Comparison of ENCODE assay signal across 9 mouse cellular contexts in genomic region chr11:99243820-99244374, GRCm38 (mm10). TPM values are rescaled to one million over a fixed set of nuclear protein-coding genes. Genes with fewer than 3 reads are reported as not detected.
DNase-seq lines count a peak whose midpoint lies in the region; ATAC-seq and TF ChIP-seq lines count a peak whose summit lies in the region.
"Had no signal": no experiment of that assay in that cellular context is flagged by ENCODE, and none has a peak within 500 bp of the region (broad histone marks: within the 10 kb centered on the region; RNA-seq: fewer than 3 reads in every experiment).

Gene Krt222 (minus strand): TSS chr11:99244085.

- H3K9ac ChIP-seq in lung, embryonic 15.5 days, result no peak within 1 kb of the TSS
- peak within 1 kb of the TSS; percentile 46 for H3K9ac ChIP-seq in heart, embryonic 15.5 days
- H3K9ac ChIP-seq in liver, embryonic 14.5 days (replicated peaks), result no peak within 1 kb of the TSS

- H3K4me3 ChIP-seq in lung, embryonic 15.5 days, result peak within 1 kb of the TSS; percentile 15; the same call in 1 of the 2 replicates
- H3K4me3 ChIP-seq in embryonic facial prominence, embryonic 10.5 days, result peak within 1 kb of the TSS; percentile 49
- H3K4me3 ChIP-seq in heart, embryonic 15.5 days, result peak within 1 kb of the TSS; percentile 52
- peak within 1 kb of the TSS; percentile 0 to 12; a peak in 1 of 4 replicates for H3K4me3 ChIP-seq in liver, embryonic 14.5 days (ENCODE audit: insufficient read depth in 1 of 2, low read depth in 2 of 2, low read length in 2 of 2)

- no peak for ATAC-seq in lung, embryonic 15.5 days (ENCODE audit: borderline replicate concordance, extremely low read depth, low FRiP score, low TSS enrichment)
- ATAC-seq in heart, embryonic 15.5 days (replicated peaks; ENCODE audit: insufficient number of reproducible peaks, insufficient read depth, low FRiP score, low read depth), result no peak
- no peak for ATAC-seq in liver, embryonic 14.5 days (ENCODE audit: insufficient read depth)
- ATAC-seq: Patski had no signal

- no peak within 1 kb of the TSS for H3K27ac ChIP-seq in lung, embryonic 15.5 days
- peak within 1 kb of the TSS; percentile 30; the same call in 1 of the 2 replicates for H3K27ac ChIP-seq in embryonic facial prominence, embryonic 10.5 days (replicated peaks)
- peak within 1 kb of the TSS; percentile 61 for H3K27ac ChIP-seq in heart, embryonic 15.5 days
- H3K27ac ChIP-seq in liver, embryonic 14.5 days, result no peak within 1 kb of the TSS

- no peak for TF ChIP-seq EP300 in liver, embryonic 14.5 days (IDR thresholded peaks at IDR 0.05; ENCODE audit: low read depth)

- H3K27me3 ChIP-seq in lung, embryonic 15.5 days, result no peaks in the 10 kb centered on the region
- no peaks in the 10 kb centered on the region for H3K27me3 ChIP-seq in embryonic facial prominence, embryonic 10.5 days (replicated peaks; ENCODE audit: low read depth, poor library complexity, severe bottlenecking)
- H3K27me3 ChIP-seq in heart, embryonic 15.5 days, result no peaks in the 10 kb centered on the region
- no peaks in the 10 kb centered on the region for H3K27me3 ChIP-seq in liver, embryonic 14.5 days (ENCODE audit: control insufficient read depth, insufficient read depth, low read length)

- no peaks in the 10 kb centered on the region for H3K9me3 ChIP-seq in lung, embryonic 15.5 days
- no peaks in the 10 kb centered on the region for H3K9me3 ChIP-seq in embryonic facial prominence, embryonic 10.5 days
- H3K9me3 ChIP-seq in heart, embryonic 15.5 days (replicated peaks), result no peaks in the 10 kb centered on the region
- H3K9me3 ChIP-seq in liver, embryonic 14.5 days (ENCODE audit: control insufficient read depth, low read length), result no peaks in the 10 kb centered on the region

- WGBS in lung, embryonic 15.5 days, result 4% methylated on average over 17 of the region's 17 CpGs
- WGBS in embryonic facial prominence, embryonic 10.5 days, result 7% methylated on average over 17 of the region's 17 CpGs
- WGBS in heart, embryonic 15.5 days, result 5% methylated on average over 17 of the region's 17 CpGs
- 7% methylated on average over 17 of the region's 17 CpGs for WGBS in liver, embryonic 14.5 days (ENCODE audit: insufficient replicate concordance)

- no peaks in the 10 kb centered on the region for H3K36me3 ChIP-seq in lung, embryonic 15.5 days
- H3K36me3 ChIP-seq in embryonic facial prominence, embryonic 10.5 days (replicated peaks), result no peaks in the 10 kb centered on the region
- H3K36me3 ChIP-seq in heart, embryonic 15.5 days, result no peaks in the 10 kb centered on the region
- no peaks in the 10 kb centered on the region for H3K36me3 ChIP-seq in liver, embryonic 14.5 days (replicated peaks; ENCODE audit: control insufficient read depth, insufficient read depth, low read depth)

- peak within 1 kb of the TSS; percentile 43 for H3K4me2 ChIP-seq in lung, embryonic 15.5 days
- H3K4me2 ChIP-seq in heart, embryonic 15.5 days, result peak within 1 kb of the TSS; percentile 76
- H3K4me2 ChIP-seq in liver, embryonic 14.5 days (ENCODE audit: low read depth), result peak within 1 kb of the TSS; percentile 30

- H3K4me1 ChIP-seq in lung, embryonic 15.5 days, result peaks cover 6% of the 10 kb centered on the region; the same call in 1 of the 2 replicates
- H3K4me1 ChIP-seq in embryonic facial prominence, embryonic 10.5 days, result peaks cover 8% of the 10 kb centered on the region
- peaks cover 10% of the 10 kb centered on the region for H3K4me1 ChIP-seq in heart, embryonic 15.5 days (replicated peaks)
- no peaks in the 10 kb centered on the region for H3K4me1 ChIP-seq in liver, embryonic 14.5 days (replicated peaks; ENCODE audit: control insufficient read depth in 2 of 2, insufficient read depth in 2 of 2, low read length in 1 of 2)

- no peak for DNase-seq in lung, adult 18-20 months
- DNase-seq in embryonic facial prominence, embryonic 10.5 days (ENCODE audit: low spot score), result peak; percentile 30
- DNase-seq in kidney, postnatal 25 days, result peak; percentile 5 to 44
- DNase-seq in liver, embryonic 14.5 days (ENCODE audit: low read depth in 3 of 3, low spot score in 3 of 3), result no peak
- peak; percentile 19 for DNase-seq in right cerebral cortex, postnatal 4 days
- DNase-seq in adrenal gland, adult 8-10 months, result no peak

- no peak for TF ChIP-seq CTCF in liver, embryonic 14.5 days (IDR thresholded peaks at IDR 0.05; ENCODE audit: low read depth)

RNA-seq across cellular contexts. Expression of gene Krt222, which starts in this region (rescaled TPM):
- 0.33 and 0.55 TPM in 2 replicates for polyA plus RNA-seq in lung, embryonic 15.5 days (2015; fragmentation: Nextera tagmentation; extraction: Ambion mirVana)
- 0.10 and 0.12 TPM in 2 replicates for polyA plus RNA-seq in embryonic facial prominence, embryonic 10.5 days (2016; fragmentation: Nextera tagmentation; extraction: Ambion mirVana)
- polyA plus RNA-seq in heart, embryonic 15.5 days (2015; fragmentation: Nextera tagmentation; extraction: Ambion mirVana), result 2.1 and 3.1 TPM in 2 replicates
- polyA plus RNA-seq in liver, embryonic 14.5 days (2012; rRNA removed), result 0.01 and 0.04 TPM in 2 replicates
- 0.13 and 0.34 TPM in 2 replicates for polyA plus RNA-seq in liver, embryonic 14.5 days (2014; fragmentation: Nextera tagmentation; extraction: Ambion mirVana)
- total RNA-seq in adrenal gland, adult 8-10 months (2022), result 1 to 10 TPM; 1.6 to 3.5 (median 2.2) TPM

Comparison
In these comparisons a context has a peak if more than half of its experiments do, and no peak if none do; other contexts are left out.
1. Peak in DNase-seq, H3K4me3 ChIP-seq and H3K27ac ChIP-seq in embryonic facial prominence, embryonic 10.5 days; RNA of the gene not detected or under 1 TPM.
2. DNase-seq: peak in kidney, postnatal 25 days (2 of 2) and right cerebral cortex, postnatal 4 days (single experiment); none in lung, adult 18-20 months (0 of 2), liver, embryonic 14.5 days (0 of 3) and adrenal gland, adult 8-10 months (single experiment).
3. Peak in every context shown above with its lines, with median percentiles within 50 percentile points of each other: H3K4me2 ChIP-seq and H3K4me3 ChIP-seq.